In the genomic region with DNA sequence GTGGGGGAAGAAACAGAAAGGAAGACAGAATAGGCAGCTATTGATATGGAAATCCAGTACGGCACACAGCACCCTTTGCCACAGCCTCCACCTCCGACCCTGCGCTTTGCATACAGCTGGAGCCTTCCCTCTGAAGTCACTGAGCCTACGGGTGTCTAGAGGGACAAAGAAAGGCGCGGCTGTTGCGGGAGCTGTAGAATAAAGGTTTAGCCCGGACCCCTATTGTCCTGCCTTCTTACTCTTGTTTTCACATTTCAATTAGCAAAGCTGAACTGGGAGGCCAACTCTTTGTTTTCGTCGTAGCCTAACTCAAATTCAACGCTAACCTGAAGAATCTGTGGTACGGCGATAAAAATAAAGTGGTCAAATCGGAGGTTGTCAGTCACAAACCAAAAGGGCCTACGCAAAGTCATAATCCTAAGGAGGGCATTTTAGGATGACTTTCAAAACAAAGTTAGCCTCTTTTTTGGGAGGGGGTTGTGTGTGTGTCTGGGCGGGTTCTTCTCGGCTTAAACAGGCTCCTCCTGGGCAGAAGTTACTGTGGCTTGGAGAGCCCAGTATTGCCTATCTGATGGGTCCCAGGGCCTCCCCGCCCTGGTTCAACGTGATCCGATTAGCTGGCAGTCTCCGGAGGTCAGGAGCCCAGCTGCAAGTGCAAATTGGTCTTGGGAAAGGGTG, we compare ENCODE assay signal across 9 mouse cellular contexts. TPM values are rescaled to one million over a fixed set of nuclear protein-coding genes. Genes with fewer than 3 reads are reported as not detected.
DNase-seq lines count a peak whose midpoint lies in the region; ATAC-seq lines count a peak whose summit lies in the region.
"Had no signal": no experiment of that assay in that cellular context is flagged by ENCODE, and none has a peak within 500 bp of the region (broad histone marks: within the 10 kb centered on the region; RNA-seq: fewer than 3 reads in every experiment).

No protein-coding gene starts in this region.

- peak overlapping the region; percentile 73 for H3K4me2 ChIP-seq in heart, embryonic 13.5 days
- H3K4me2 ChIP-seq in liver, embryonic 13.5 days, result peak overlapping the region; percentile 74
- H3K4me2 ChIP-seq in stomach, embryonic 15.5 days, result peak overlapping the region; percentile 31

- H3K36me3 ChIP-seq in megakaryocyte, embryonic 14.5 days (replicated peaks; ENCODE audit: low read length), result no peaks in the 10 kb centered on the region
- H3K36me3 ChIP-seq in heart, embryonic 13.5 days, result no peaks in the 10 kb centered on the region
- H3K36me3 ChIP-seq in liver, embryonic 13.5 days, result no peaks in the 10 kb centered on the region
- no peaks in the 10 kb centered on the region for H3K36me3 ChIP-seq in stomach, embryonic 15.5 days

- H3K4me3 ChIP-seq in megakaryocyte, embryonic 14.5 days (replicated peaks), result peak overlapping the region; percentile 64
- H3K4me3 ChIP-seq in heart, embryonic 13.5 days, result peak overlapping the region; percentile 42
- H3K4me3 ChIP-seq in liver, embryonic 13.5 days (replicated peaks), result peak overlapping the region; percentile 51
- 0 out of 2 replicates have a peak overlapping the region, but pooled peaks have one; percentile 5 for H3K4me3 ChIP-seq in stomach, embryonic 15.5 days (replicated peaks)
- H3K4me3 ChIP-seq: myocyte had no signal

- peak; percentile 57 for DNase-seq in liver, embryonic 13.5 days
- no peak for DNase-seq in cerebellum, postnatal 25 days
- no peak for DNase-seq in cerebellum, adult 11-12 months
- no peak for DNase-seq in frontal cortex, postnatal 25 days (ENCODE audit: low spot score in 2 of 2)

- H3K9me3 ChIP-seq in megakaryocyte, embryonic 14.5 days, result peaks cover 11% of the 10 kb centered on the region
- H3K9me3 ChIP-seq in heart, embryonic 13.5 days, result 0 out of 2 replicates have a peak, but pooled peaks cover under 1% of the 10 kb centered on the region
- H3K9me3 ChIP-seq in liver, embryonic 13.5 days (replicated peaks), result no peaks in the 10 kb centered on the region
- no peaks in the 10 kb centered on the region for H3K9me3 ChIP-seq in stomach, embryonic 15.5 days

- peaks cover 39% of the 10 kb centered on the region for H3K27me3 ChIP-seq in megakaryocyte, embryonic 14.5 days (replicated peaks)
- peaks cover 17% of the 10 kb centered on the region for H3K27me3 ChIP-seq in heart, embryonic 13.5 days (replicated peaks)
- peaks cover 19% of the 10 kb centered on the region for H3K27me3 ChIP-seq in liver, embryonic 13.5 days
- H3K27me3 ChIP-seq in stomach, embryonic 15.5 days (replicated peaks), result no peaks in the 10 kb centered on the region

- WGBS in heart, embryonic 13.5 days, result 8% methylated on average over 21 of the region's 21 CpGs
- WGBS in liver, embryonic 13.5 days (ENCODE audit: insufficient replicate concordance), result 3% methylated on average over 21 of the region's 21 CpGs
- WGBS in stomach, embryonic 15.5 days, result 23% methylated on average over 21 of the region's 21 CpGs

- H3K4me1 ChIP-seq in megakaryocyte, embryonic 14.5 days, result peaks cover 15% of the 10 kb centered on the region
- H3K4me1 ChIP-seq in heart, embryonic 13.5 days, result peaks cover 25% of the 10 kb centered on the region
- H3K4me1 ChIP-seq in liver, embryonic 13.5 days (replicated peaks), result peaks cover 22% of the 10 kb centered on the region
- no peaks in the 10 kb centered on the region for H3K4me1 ChIP-seq in stomach, embryonic 15.5 days

- no peak for ATAC-seq in megakaryocyte, adult 5-6 weeks (ENCODE audit: poor library complexity, severe bottlenecking)
- no peak for ATAC-seq in heart, embryonic 13.5 days (ENCODE audit: extremely low read depth, insufficient number of reproducible peaks, low FRiP score, low TSS enrichment)
- ATAC-seq in liver, embryonic 13.5 days (ENCODE audit: low read depth), result peak; percentile 91
- peak; percentile 56 for ATAC-seq in stomach, embryonic 15.5 days (ENCODE audit: insufficient read depth, low FRiP score, low read depth)

- H3K27ac ChIP-seq in heart, embryonic 13.5 days (replicated peaks), result no peak overlapping the region; the same call in 1 of the 2 replicates
- H3K27ac ChIP-seq in liver, embryonic 13.5 days, result no peak overlapping the region
- no peak overlapping the region for H3K27ac ChIP-seq in stomach, embryonic 15.5 days

- H3K9ac ChIP-seq in heart, embryonic 13.5 days, result peak overlapping the region; percentile 69
- peak overlapping the region; percentile 55 for H3K9ac ChIP-seq in liver, embryonic 13.5 days
- no peak overlapping the region for H3K9ac ChIP-seq in stomach, embryonic 15.5 days

RNA-seq across cellular contexts. Expression of a gene that starts 30.4 kb away (rescaled TPM):
- polyA plus RNA-seq in megakaryocyte, embryonic 14.5 days (2012; ENCODE audit: insufficient read depth, low replicate concordance), result not detected in 2 replicates
- not detected in 2 replicates for total RNA-seq in megakaryocyte, adult 5-6 weeks (2015)
- total RNA-seq in megakaryocyte, adult 5-6 weeks (2017), result 0.73 TPM in 1 of 2 replicates, not detected in the other
- polyA plus RNA-seq in heart, embryonic 13.5 days (2015; fragmentation: Nextera tagmentation; extraction: Ambion mirVana), result 1.3 and 1.5 TPM in 2 replicates
- 0.12 and 0.14 TPM in 2 replicates for polyA plus RNA-seq in liver, embryonic 13.5 days (2015; fragmentation: Nextera tagmentation; extraction: Ambion mirVana)
- polyA plus RNA-seq in stomach, embryonic 15.5 days (2015; fragmentation: Nextera tagmentation; extraction: Ambion mirVana), result 6.1 and 7.2 TPM in 2 replicates

RNA-seq across cellular contexts. Expression of a gene that starts 39.6 kb away (rescaled TPM):
- polyA plus RNA-seq in megakaryocyte, embryonic 14.5 days (2012; ENCODE audit: insufficient read depth, low replicate concordance), result 9.9 and 28.2 TPM in 2 replicates
- total RNA-seq in megakaryocyte, adult 5-6 weeks (2015), result 22.5 and 22.7 TPM in 2 replicates
- total RNA-seq in megakaryocyte, adult 5-6 weeks (2017), result 24.3 and 36.5 TPM in 2 replicates
- 45.1 and 45.7 TPM in 2 replicates for polyA plus RNA-seq in heart, embryonic 13.5 days (2015; fragmentation: Nextera tagmentation; extraction: Ambion mirVana)
- polyA plus RNA-seq in liver, embryonic 13.5 days (2015; fragmentation: Nextera tagmentation; extraction: Ambion mirVana), result 7.9 and 8.8 TPM in 2 replicates
- polyA plus RNA-seq in stomach, embryonic 15.5 days (2015; fragmentation: Nextera tagmentation; extraction: Ambion mirVana), result 41.8 and 44.7 TPM in 2 replicates

Comparison
In these comparisons a context has a peak if more than half of its experiments do, and no peak if none do; other contexts are left out.
1. H3K4me3 ChIP-seq: peak in every context shown above with its lines; median percentile 64 in megakaryocyte, embryonic 14.5 days; 51 in liver, embryonic 13.5 days; 42 in heart, embryonic 13.5 days; 5 in stomach, embryonic 15.5 days.
2. ATAC-seq: peak in liver, embryonic 13.5 days (single experiment) and stomach, embryonic 15.5 days (single experiment); none in megakaryocyte, adult 5-6 weeks (single experiment) and heart, embryonic 13.5 days (single experiment).
3. Peak in every context shown above with its lines, with median percentiles within 50 percentile points of each other: H3K4me2 ChIP-seq.